Mouse (Mus musculus) CH12.LX (cell line): ENCODE data around the gene Vav2.

Experiments used
- CHD2 ChIP-seq: IDR thresholded peaks from 2 replicates; pipeline ENCODE4 v1.6.1; 2011; ENCODE audit warnings: low read length, improper control_type of control experiment
- CTCF ChIP-seq, 2 experiments: IDR thresholded peaks in 1 of 2; conservative IDR thresholded peaks in 1 of 2; 2 replicates each; pipeline ENCODE4 v1.5.1; 2011 to 2012; ENCODE audit warnings: low read depth in 2 of 2, low read length in 2 of 2, improper control_type of control experiment in 1 of 2, inconsistent platforms in 1 of 2, mild to moderate bottlenecking in 1 of 2, moderate library complexity in 1 of 2
- E2F4 ChIP-seq: IDR thresholded peaks from 2 replicates; pipeline ENCODE4 v1.6.1; 2011; ENCODE audit warnings: low read depth, low read length, improper control_type of control experiment; ENCODE audit not compliant: insufficient replicate concordance
- EP300 ChIP-seq: IDR thresholded peaks from 2 replicates; pipeline ENCODE4 v1.6.1; 2011; ENCODE audit warnings: low read length, improper control_type of control experiment
- JUN ChIP-seq: IDR thresholded peaks from 2 replicates; pipeline ENCODE4 v1.6.1; 2011; ENCODE audit warnings: low read depth, mild to moderate bottlenecking, low read length, improper control_type of control experiment, moderate library complexity; ENCODE audit not compliant: insufficient read depth
- JUND ChIP-seq: conservative IDR thresholded peaks from 2 replicates; pipeline ENCODE4 v1.6.1; 2011; ENCODE audit warnings: low read depth, low read length, improper control_type of control experiment
- KAT2A ChIP-seq: IDR thresholded peaks from 2 replicates; pipeline ENCODE4 v1.6.1; 2012; ENCODE audit warnings: low read length, improper control_type of control experiment, inconsistent platforms; ENCODE audit not compliant: insufficient replicate concordance
- MAZ ChIP-seq: IDR thresholded peaks from 2 replicates; pipeline ENCODE4 v1.6.1; 2012; ENCODE audit warnings: low read depth, mild to moderate bottlenecking, inconsistent platforms, low read length, improper control_type of control experiment, moderate library complexity
- PAX5 ChIP-seq: IDR thresholded peaks from 2 replicates; pipeline ENCODE4 v1.6.1; 2012; ENCODE audit warnings: low read length, inconsistent platforms, mixed read lengths
- POLR2A ChIP-seq: IDR thresholded peaks from 2 replicates; pipeline ENCODE4 v1.6.1; 2011; ENCODE audit warnings: low read depth, mild to moderate bottlenecking, improper control_type of control experiment, low read length
- RAD21 ChIP-seq: IDR thresholded peaks from 2 replicates; pipeline ENCODE4 v1.6.1; 2011; ENCODE audit warnings: low read depth, mild to moderate bottlenecking, low read length, improper control_type of control experiment, moderate library complexity
- SMC3 ChIP-seq: IDR thresholded peaks from 2 replicates; pipeline ENCODE4 v1.6.1; 2011; ENCODE audit warnings: low read depth, low read length, improper control_type of control experiment
- USF1 ChIP-seq: IDR thresholded peaks from 2 replicates; pipeline ENCODE4 v1.6.1; 2014; ENCODE audit warnings: low read depth, mild to moderate bottlenecking, inconsistent platforms, low read length, improper control_type of control experiment

DNA sequence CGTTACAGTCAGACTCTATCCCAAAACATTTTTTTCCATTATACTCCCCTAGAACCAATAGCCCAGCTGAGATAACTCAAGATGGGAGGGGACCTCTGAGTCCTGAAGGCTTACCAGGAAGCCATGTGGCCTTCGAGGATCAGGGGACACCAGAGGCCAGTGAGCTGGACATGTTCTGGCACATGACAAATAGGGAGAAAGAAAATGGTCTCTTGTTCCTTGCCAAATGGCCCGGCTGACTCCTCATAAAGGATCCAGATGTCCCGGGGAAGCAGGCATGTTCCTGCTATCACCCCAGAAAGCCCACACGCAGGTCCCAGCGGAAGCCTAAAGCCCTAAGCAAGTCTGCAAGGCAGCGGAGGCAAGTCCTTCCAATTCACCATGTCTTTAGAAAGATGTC lies 3.2 kb downstream of the Vav2 start:
- TF ChIP-seq CTCF (conservative IDR thresholded peaks at IDR 0.05 in 1 of 2, IDR thresholded peaks at IDR 0.05 in 1 of 2; ENCODE audit: low read depth in 2 of 2, low read length in 2 of 2) (no peak), POLR2A (no peak), KAT2A (no peak), EP300 (no peak), USF1 (no peak), SMC3 (no peak), JUND (no peak), E2F4 (no peak), MAZ (no peak), PAX5 (no peak), CHD2 (no peak), RAD21 (no peak), JUN (no peak)
